In the genomic region with DNA sequence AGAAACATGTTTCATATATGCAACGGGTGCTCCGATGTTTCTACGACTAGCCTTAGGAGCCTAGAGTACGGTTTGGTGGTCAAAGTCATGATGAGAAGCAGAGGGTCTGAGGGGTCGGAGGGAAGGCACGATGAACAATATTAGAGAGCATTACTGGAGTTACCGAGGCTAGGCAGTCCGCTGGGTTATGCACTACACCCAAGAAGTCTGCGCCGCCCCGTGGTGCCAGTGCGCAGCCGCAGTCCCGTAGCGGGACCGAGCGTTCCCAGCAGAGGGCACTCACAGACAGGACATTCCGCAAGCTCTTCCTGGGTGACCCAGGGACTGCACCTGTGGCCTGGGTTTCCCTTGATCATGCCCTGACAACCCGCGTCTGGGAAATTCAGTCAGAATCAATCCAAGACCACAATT, we compare ENCODE assay signal across 1 mouse cellular context.
TF ChIP-seq lines count a peak whose summit lies in the region.

No protein-coding gene starts in this region.

TF ChIP-seq in MEL, 35 proteins besides CTCF, POLR2A, EP300 and RAD21 (continued from another document):
- TF ChIP-seq GATA1 (IDR thresholded peaks at IDR 0.05; ENCODE audit: low read depth, low read length) (no peak), POLR2AphosphoS2 (IDR thresholded peaks at IDR 0.05; ENCODE audit: low read length) (peak; percentile 96), ZKSCAN1 (IDR thresholded peaks at IDR 0.05; ENCODE audit: low read depth, low read length) (no peak), NRF1 (IDR thresholded peaks at IDR 0.05; ENCODE audit: insufficient read depth, low read depth, low read length, poor library complexity, severe bottlenecking) (peak; percentile 88), USF2 (IDR thresholded peaks at IDR 0.05; ENCODE audit: borderline replicate concordance in 1 of 2, insufficient read depth in 1 of 2, low read depth in 1 of 2, low read length in 2 of 2) (no peak), ZNF384 (IDR thresholded peaks at IDR 0.05; ENCODE audit: low read depth, low read length) (no peak), MYB (IDR thresholded peaks at IDR 0.05; ENCODE audit: low read depth, low read length) (no peak; the same call in 1 of the 2 replicates), TCF12 (IDR thresholded peaks at IDR 0.05; ENCODE audit: low read depth, low read length) (peak; percentile 58; the same call in 1 of the 2 replicates), USF1 (IDR thresholded peaks at IDR 0.05; ENCODE audit: low read depth, low read length) (no peak), MAFK (IDR thresholded peaks at IDR 0.05; ENCODE audit: borderline replicate concordance, low read depth, low read length) (no peak), MEF2A (IDR thresholded peaks at IDR 0.05; ENCODE audit: extremely low read depth, insufficient replicate concordance, low read depth, low read length, poor library complexity, severe bottlenecking) (no peak), CHD2 (IDR thresholded peaks at IDR 0.05; ENCODE audit: low read length) (no peak), CHD1 (IDR thresholded peaks at IDR 0.05; ENCODE audit: low read depth, low read length) (no peak; the same call in 1 of the 2 replicates), RCOR1 (IDR thresholded peaks at IDR 0.05; ENCODE audit: low read depth, low read length) (no peak), MYC (IDR thresholded peaks at IDR 0.05; ENCODE audit: low read depth, low read length) (no peak), SMC3 (IDR thresholded peaks at IDR 0.05; ENCODE audit: low read depth, low read length) (peak; percentile 92), ZC3H11A (IDR thresholded peaks at IDR 0.05; ENCODE audit: low read depth, low read length) (peak; percentile 96)
